Mouse (Mus musculus) kidney, embryonic 16.5 days (tissue): Measurements from ENCODE around the gene Fggy. TPM values are rescaled to one million over a fixed set of nuclear protein-coding genes. Genes with fewer than 3 reads are reported as not detected.

Source experiments
- ATAC-seq: fragments of 200-750 bp; cut with Nextera tagmentation; 2 replicates; pipeline ENCODE4 v1.8.0; 2017; ENCODE audit warnings: moderate TSS enrichment; ENCODE audit not compliant: low FRiP score, low TSS enrichment
- H3K27ac ChIP-seq: fragments of 300-500 bp; sonication (generic); 2 replicates; pipeline ENCODE4 v1.5.1; 2014; ENCODE audit warnings: low read length
- H3K27me3 ChIP-seq: fragments of 300-500 bp; sonication (generic); 2 replicates; pipeline ENCODE4 v1.6.1; 2014; ENCODE audit warnings: low read length, control low read depth, mixed read lengths; ENCODE audit not compliant: insufficient read depth
- H3K36me3 ChIP-seq: fragments of 300-500 bp; sonication (generic); 2 replicates; pipeline ENCODE4 v1.6.1; 2014; ENCODE audit warnings: low read length, control low read depth, mixed read lengths; ENCODE audit not compliant: insufficient read depth
- H3K4me1 ChIP-seq: fragments of 300-500 bp; sonication (generic); 2 replicates; pipeline ENCODE4 v1.6.1; 2014; ENCODE audit warnings: low read length, control low read depth, mixed read lengths; ENCODE audit not compliant: insufficient read depth
- H3K4me2 ChIP-seq: fragments of 300-500 bp; sonication (generic); replicated peaks from 2 replicates; pipeline ENCODE4 v1.6.1; 2014; ENCODE audit warnings: low read depth, low read length
- H3K4me3 ChIP-seq: fragments of 300-500 bp; sonication (generic); 2 replicates; pipeline ENCODE4 v1.5.1; 2014; ENCODE audit warnings: mild to moderate bottlenecking, low read length
- H3K9ac ChIP-seq: fragments of 300-500 bp; sonication (generic); replicated peaks from 2 replicates; pipeline ENCODE4 v1.6.1; 2014; ENCODE audit warnings: low read length
- H3K9me3 ChIP-seq: fragments of 300-500 bp; sonication (generic); 2 replicates; pipeline ENCODE4 v1.6.1; 2016; ENCODE audit warnings: low read length, control low read depth
- WGBS: fragments of 180-500 bp; shearing (Covaris S2); extraction: QIAGEN DNeasy Blood & Tissue Kit; methylation state at CpG from one replicate; pipeline ENCODE4 v1.1.7; 2014; 5-methylcytosine and 5-hydroxymethylcytosine counted together
- polyA plus RNA-seq: library from polyadenylated mRNA; unstranded; fragments of >200 nt; fragmentation: Nextera tagmentation; extraction: Ambion mirVana; gene quantifications from 2 replicates; pipeline ENCODE4 v1.2.1, GENCODE M21; 2015

Fggy gene
- polyA plus RNA-seq, 1 experiment from 2014 or later, result 42.7 TPM

DNA sequence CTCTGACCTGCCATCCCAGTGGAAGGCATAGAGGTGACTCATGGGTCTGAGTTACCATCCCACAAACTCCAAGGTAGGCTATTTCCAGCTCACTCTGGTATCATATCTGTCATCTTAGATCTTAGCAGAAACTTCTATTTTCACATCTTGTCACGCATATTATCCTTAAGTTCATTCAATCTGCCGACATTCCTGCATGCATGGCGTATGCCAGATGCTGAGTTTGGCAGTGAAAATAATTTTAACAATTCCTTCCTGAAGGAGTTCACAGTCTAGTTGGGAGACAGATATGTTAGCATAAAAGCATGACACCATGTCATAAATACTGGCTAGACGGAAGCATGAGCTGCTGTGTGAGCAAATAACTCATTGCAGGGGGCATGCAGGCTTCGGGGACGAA is 360.4 kb downstream of the Fggy start:
- ATAC-seq, result no peak
- H3K9me3 ChIP-seq, result no peaks in the 10 kb centered on the region
- no peak overlapping the region for H3K4me3 ChIP-seq
- no peak overlapping the region for H3K27ac ChIP-seq
- H3K9ac ChIP-seq, result no peak overlapping the region
- no peaks in the 10 kb centered on the region for H3K4me1 ChIP-seq
- no peaks in the 10 kb centered on the region for H3K27me3 ChIP-seq
- WGBS, result 67% methylated on average over 6 of the region's 6 CpGs
- H3K36me3 ChIP-seq, result no peaks in the 10 kb centered on the region
- H3K4me2 ChIP-seq, result no peak overlapping the region

GRCm38 (mm10) chr4:95920448-95920847 is 363.1 kb downstream of the Fggy start:
- H3K4me1 ChIP-seq, result no peaks in the 10 kb centered on the region
- no peak overlapping the region for H3K9ac ChIP-seq
- no peaks in the 10 kb centered on the region for H3K9me3 ChIP-seq
- 51% methylated on average over 4 of the region's 4 CpGs for WGBS
- no peak overlapping the region for H3K4me2 ChIP-seq
- no peak for ATAC-seq
- H3K4me3 ChIP-seq, result no peak overlapping the region
- H3K27ac ChIP-seq, result no peak overlapping the region
- H3K27me3 ChIP-seq, result no peaks in the 10 kb centered on the region
- no peaks in the 10 kb centered on the region for H3K36me3 ChIP-seq

- no peak overlapping the region for H3K27ac ChIP-seq
- 18% methylated on average over 7 of the region's 7 CpGs for WGBS
- ATAC-seq, result peak; percentile 73; the same call in 1 of the 2 replicates
- no peak overlapping the region for H3K9ac ChIP-seq
- no peak overlapping the region for H3K4me2 ChIP-seq
- H3K4me3 ChIP-seq, result no peak overlapping the region
- no peaks in the 10 kb centered on the region for H3K9me3 ChIP-seq
- H3K4me1 ChIP-seq, result no peaks in the 10 kb centered on the region
- no peaks in the 10 kb centered on the region for H3K36me3 ChIP-seq
- no peaks in the 10 kb centered on the region for H3K27me3 ChIP-seq
Measured at GRCm38 (mm10) chr4:95924210-95925184, 367.2 kb downstream of the Fggy start.

GRCm38 (mm10) chr4:95928846-95929245 is 371.5 kb downstream of the Fggy start:
- no peak overlapping the region for H3K27ac ChIP-seq
- ATAC-seq, result no peak
- H3K9ac ChIP-seq, result no peak overlapping the region
- no peak overlapping the region for H3K4me3 ChIP-seq
- no peak overlapping the region for H3K4me2 ChIP-seq
- WGBS, result 89% methylated on average over 1 of the region's 1 CpGs
- H3K27me3 ChIP-seq, result no peaks in the 10 kb centered on the region
- H3K4me1 ChIP-seq, result no peaks in the 10 kb centered on the region
- no peaks in the 10 kb centered on the region for H3K36me3 ChIP-seq
- no peaks in the 10 kb centered on the region for H3K9me3 ChIP-seq

DNA sequence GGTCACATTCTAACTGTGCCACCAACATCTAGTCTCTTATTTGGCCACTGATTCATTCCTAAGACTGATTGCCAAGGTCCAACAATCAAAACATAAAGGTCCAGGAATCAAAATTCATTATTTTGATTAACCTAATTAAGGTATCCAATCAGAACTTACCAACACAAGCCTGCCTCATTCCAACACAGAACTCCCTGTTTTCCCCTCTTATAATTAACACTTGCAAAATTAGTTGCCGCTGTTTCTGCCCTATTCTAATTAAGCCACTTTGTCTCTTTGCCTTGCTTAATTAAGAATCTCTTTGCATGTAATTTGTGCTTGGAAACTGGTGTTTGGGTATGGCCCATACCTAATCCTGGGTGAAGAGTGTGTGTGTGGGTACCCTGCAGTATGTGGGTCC is 372.6 kb downstream of the Fggy start:
- H3K27me3 ChIP-seq, result no peaks in the 10 kb centered on the region
- no peaks in the 10 kb centered on the region for H3K4me1 ChIP-seq
- ATAC-seq, result no peak
- H3K4me3 ChIP-seq, result no peak overlapping the region
- H3K4me2 ChIP-seq, result no peak overlapping the region
- H3K9me3 ChIP-seq, result no peaks in the 10 kb centered on the region
- no peak overlapping the region for H3K27ac ChIP-seq
- 98% methylated on average over 1 of the region's 1 CpGs for WGBS
- no peak overlapping the region for H3K9ac ChIP-seq
- H3K36me3 ChIP-seq, result no peaks in the 10 kb centered on the region

DNA sequence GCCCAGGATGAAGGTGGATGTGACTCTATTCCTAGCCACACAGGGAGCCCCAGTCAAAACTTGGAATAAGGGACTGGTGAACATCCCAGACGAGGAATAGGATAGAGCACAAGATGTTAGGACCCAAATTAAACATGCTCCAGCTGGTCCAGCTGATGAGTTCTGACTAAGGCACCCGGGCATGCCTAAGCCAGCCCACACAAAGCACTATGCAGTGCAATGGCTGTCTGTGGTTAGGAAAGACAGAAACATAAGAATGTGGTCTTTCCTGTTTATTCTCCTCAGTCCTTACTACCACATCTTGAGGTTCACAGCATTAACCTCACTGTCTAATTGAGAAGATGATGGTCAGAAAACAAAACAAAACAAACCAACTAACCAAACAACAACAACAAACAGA is 374.0 kb downstream of the Fggy start:
- ATAC-seq, result no peak
- Histone ChIP-seq H3K27me3 (no peaks in the 10 kb centered on the region), H3K27ac (no peak overlapping the region), H3K4me2 (no peak overlapping the region), H3K9me3 (no peaks in the 10 kb centered on the region), H3K9ac (no peak overlapping the region), H3K4me1 (no peaks in the 10 kb centered on the region), H3K4me3 (no peak overlapping the region), H3K36me3 (no peaks in the 10 kb centered on the region)
- WGBS, result 52% methylated on average over 2 of the region's 2 CpGs

- Histone ChIP-seq H3K36me3 (no peaks in the 10 kb centered on the region), H3K27ac (peak overlapping the region; percentile 78), H3K9ac (no peak overlapping the region), H3K4me2 (no peak overlapping the region), H3K4me1 (no peaks in the 10 kb centered on the region), H3K9me3 (no peaks in the 10 kb centered on the region), H3K4me3 (no peak overlapping the region), H3K27me3 (no peaks in the 10 kb centered on the region)
- peak; percentile 72 for ATAC-seq
- WGBS, result 69% methylated on average over 9 of the region's 9 CpGs
Measured at GRCm38 (mm10) chr4:95933801-95934356, 376.6 kb downstream of the Fggy start.

- no peak overlapping the region for H3K4me3 ChIP-seq
- H3K36me3 ChIP-seq, result no peaks in the 10 kb centered on the region
- H3K27me3 ChIP-seq, result no peaks in the 10 kb centered on the region
- ATAC-seq, result peak; percentile 98
- no peak overlapping the region for H3K9ac ChIP-seq
- H3K9me3 ChIP-seq, result no peaks in the 10 kb centered on the region
- 52% methylated on average over 4 of the region's 4 CpGs for WGBS
- no peaks in the 10 kb centered on the region for H3K4me1 ChIP-seq
- no peak overlapping the region for H3K4me2 ChIP-seq
- peak overlapping the region; percentile 78 for H3K27ac ChIP-seq
Measured at GRCm38 (mm10) chr4:95934384-95935035, 377.2 kb downstream of the Fggy start.

GRCm38 (mm10) chr4:95938701-95939100 is 381.4 kb downstream of the Fggy start:
- Histone ChIP-seq H3K27ac (no peak overlapping the region), H3K36me3 (no peaks in the 10 kb centered on the region), H3K9ac (no peak overlapping the region), H3K4me2 (no peak overlapping the region), H3K9me3 (no peaks in the 10 kb centered on the region), H3K4me1 (no peaks in the 10 kb centered on the region), H3K4me3 (no peak overlapping the region), H3K27me3 (no peaks in the 10 kb centered on the region)
- no peak for ATAC-seq
- WGBS, result 86% methylated on average over 3 of the region's 3 CpGs

GRCm38 (mm10) chr4:95947896-95948295 is 390.6 kb downstream of the Fggy start:
- Histone ChIP-seq H3K4me1 (no peaks in the 10 kb centered on the region), H3K4me2 (no peak overlapping the region), H3K9me3 (no peaks in the 10 kb centered on the region), H3K9ac (no peak overlapping the region), H3K27me3 (no peaks in the 10 kb centered on the region), H3K4me3 (no peak overlapping the region), H3K36me3 (no peaks in the 10 kb centered on the region), H3K27ac (no peak overlapping the region)
- WGBS, result 75% methylated on average over 1 of the region's 1 CpGs
- ATAC-seq, result no peak
